Mouse (Mus musculus): ENCODE data around the gene Cebpg. TPM values are rescaled to one million over a fixed set of nuclear protein-coding genes. Genes with fewer than 3 reads are reported as not detected.

The Cebpg gene
- total RNA-seq, 2 experiments from 2014 or later: 27.0 to 31.4 TPM

DNA sequence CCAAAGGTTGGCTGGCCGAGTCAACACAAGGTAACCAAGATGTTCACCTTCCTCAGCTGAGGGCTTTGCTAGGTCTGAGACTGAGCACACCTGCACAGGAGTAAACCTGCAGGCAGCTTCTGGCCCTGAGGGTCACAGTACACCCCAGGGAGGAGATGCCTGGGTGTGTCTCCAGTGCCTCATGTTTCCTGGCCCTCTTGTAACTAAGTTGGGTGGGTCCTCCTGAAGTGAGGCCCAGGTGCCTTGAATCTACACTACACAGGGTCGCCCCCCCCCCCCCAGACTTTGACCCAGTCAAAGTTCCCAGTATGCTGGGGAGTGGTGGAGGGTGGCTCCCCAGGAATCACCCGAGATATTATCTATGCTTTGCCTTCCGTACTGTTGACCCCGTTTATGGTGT is 27.1 kb downstream of the Cebpg start:
- intact Hi-C loops (cut with DNase I): no loop called here
- DNase-seq (ENCODE audit: low spot score in 2 of 2): no peak

DNA sequence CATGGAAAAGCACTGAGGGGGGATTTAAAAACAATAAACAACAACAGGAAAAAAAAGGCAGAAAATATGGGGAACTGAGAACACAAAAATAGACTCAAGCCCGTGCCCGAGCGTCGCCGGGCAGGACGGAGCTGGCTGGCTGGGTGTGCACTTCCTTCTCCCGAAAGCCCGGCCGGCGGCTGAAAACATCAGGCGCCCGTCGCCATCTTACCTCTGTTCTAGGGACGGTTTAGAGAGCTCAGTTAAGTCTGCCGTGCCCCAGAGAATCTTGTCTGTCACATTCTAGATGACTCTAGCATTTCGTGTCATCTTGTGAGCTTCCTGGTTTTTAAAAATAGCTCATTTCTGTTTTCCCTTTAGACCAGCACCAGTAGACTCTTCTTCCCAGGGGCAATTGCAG is 27.8 kb downstream of the Cebpg start:
- intact Hi-C loops (cut with DNase I): no loop called here
- no peak for DNase-seq (ENCODE audit: low spot score in 2 of 2)

- DNase-seq (ENCODE audit: low spot score in 2 of 2): peak in 1 of 2 experiments; percentile 62
- intact Hi-C loops (cut with DNase I): no loop called here
Observed at GRCm38 (mm10) chr7:35027801-35028420, 28.5 kb downstream of the Cebpg start.

- DNase-seq (ENCODE audit: low spot score in 2 of 2): peak; percentile 43 to 51
- intact Hi-C loops (cut with DNase I): loop anchor here (1.0 kb wide), 1 partner anchor 142 kb away; no protein-coding TSS in a partner anchor
Observed at GRCm38 (mm10) chr7:35026838-35027291, 29.5 kb downstream of the Cebpg start.

DNA sequence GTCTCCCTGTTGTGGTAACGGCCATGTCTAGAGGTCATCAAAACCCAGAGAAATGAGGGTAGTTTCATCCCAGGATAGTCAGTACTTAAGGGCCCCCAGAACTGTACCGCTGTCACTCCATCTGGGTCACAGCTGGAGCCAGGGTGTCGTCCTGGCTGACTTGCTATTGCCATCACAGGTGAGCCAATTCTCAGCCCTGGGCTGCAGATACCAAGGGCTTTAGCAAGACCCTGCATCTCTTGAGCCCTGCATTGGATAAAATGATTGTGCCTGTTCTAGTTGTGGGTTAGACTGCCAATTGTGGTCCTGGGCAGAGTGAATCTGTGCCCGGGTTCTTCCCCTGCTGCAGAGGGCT is 30.1 kb downstream of the Cebpg start:
- no peak for DNase-seq (ENCODE audit: low spot score in 2 of 2)
- intact Hi-C loops (cut with DNase I): loop anchor here (1.0 kb wide), 1 partner anchor 143 kb away; no protein-coding TSS in a partner anchor

- intact Hi-C loops (cut with DNase I): loop anchor here (1.0 to 2.0 kb wide), 2 partner anchors 144 to 349 kb away; no protein-coding TSS in a partner anchor
- peak; percentile 84 to 86 for DNase-seq (ENCODE audit: low spot score in 2 of 2)
Observed at GRCm38 (mm10) chr7:35025409-35026275, 30.7 kb downstream of the Cebpg start.

- intact Hi-C loops (cut with DNase I): loop anchor here (2.0 kb wide), 1 partner anchor 348 kb away; no protein-coding TSS in a partner anchor
- no peak for DNase-seq (ENCODE audit: low spot score in 2 of 2)
Observed at GRCm38 (mm10) chr7:35024426-35024825, 31.9 kb downstream of the Cebpg start.

GRCm38 (mm10) chr7:35023251-35023650 is 33.1 kb downstream of the Cebpg start:
- no peak for DNase-seq (ENCODE audit: low spot score in 2 of 2)
- intact Hi-C loops (cut with DNase I): no loop called here

- DNase-seq (ENCODE audit: low spot score in 2 of 2): peak; percentile 34 to 52
- intact Hi-C loops (cut with DNase I): no loop called here
Observed at GRCm38 (mm10) chr7:35021365-35021764, 35.0 kb downstream of the Cebpg start.

- DNase-seq (ENCODE audit: low spot score in 2 of 2): no peak
Observed at GRCm38 (mm10) chr7:35015252-35015651, 41.1 kb downstream of the Cebpg start.

DNA sequence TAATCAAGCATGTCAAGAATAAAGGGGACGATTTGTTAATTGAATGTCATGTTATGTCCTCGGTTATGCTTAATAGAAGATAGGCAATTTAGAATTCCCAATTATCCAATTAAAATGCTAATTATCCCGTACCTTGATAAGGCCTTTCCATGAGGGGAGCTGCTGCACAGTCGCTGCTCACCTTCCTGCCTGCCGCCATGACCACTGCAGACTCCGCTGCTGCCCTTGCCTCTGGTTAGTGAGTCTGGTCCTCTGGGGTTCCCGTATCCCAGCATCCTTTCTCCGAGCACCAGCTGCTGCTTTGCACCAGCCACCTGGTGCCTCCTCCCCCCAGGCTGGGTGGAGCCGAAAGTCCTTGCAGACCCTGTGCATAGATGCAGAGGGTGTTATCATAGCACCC is 43.1 kb downstream of the Cebpg start:
- intact Hi-C loops (cut with DNase I): no loop called here

More at GRCm38 (mm10) chr7:35015252-35015651, 41.1 kb downstream of the Cebpg start:
- intact Hi-C loops (cut with DNase I): no loop called here

DNA sequence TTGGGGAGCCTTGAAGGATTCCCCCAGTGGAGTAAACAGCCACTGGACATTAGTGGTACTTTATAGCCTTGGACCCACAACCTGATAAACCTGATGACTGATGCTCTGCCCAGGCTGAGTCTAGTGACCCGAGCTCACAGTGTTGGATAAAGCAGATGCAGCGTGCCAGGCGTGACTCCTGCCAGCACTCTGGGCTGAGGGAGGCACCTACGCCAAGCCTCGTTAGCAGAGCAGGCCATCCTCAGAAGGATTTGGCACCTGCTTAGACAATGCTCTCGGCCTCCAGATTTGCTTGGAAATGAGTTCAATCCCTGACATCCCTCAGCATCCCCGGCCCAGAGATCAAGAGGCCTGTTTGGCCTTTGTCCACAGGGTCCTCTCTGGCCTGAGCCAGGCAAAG is 49.7 kb downstream of the Cebpg start:
- DNase-seq (ENCODE audit: low spot score in 2 of 2): no peak
- intact Hi-C loops (cut with DNase I): no loop called here

More for the DNA sequence above, 43.1 kb downstream of the Cebpg start:
- DNase-seq (ENCODE audit: low spot score in 2 of 2): no peak

- intact Hi-C loops (cut with DNase I): no loop called here
- no peak for DNase-seq (ENCODE audit: low spot score in 2 of 2)
Observed at GRCm38 (mm10) chr7:35003171-35003737, 53.1 kb downstream of the Cebpg start.

- intact Hi-C loops (cut with DNase I): no loop called here
- DNase-seq (ENCODE audit: low spot score in 2 of 2): peak in 1 of 2 experiments; percentile 52
Observed at GRCm38 (mm10) chr7:35000839-35001238, 55.5 kb downstream of the Cebpg start.

Small RNAs within 50 kb of the gene (microRNA-seq; reads per million reads assigned to microRNA genes)
- 0 reads per million in 2 experiments for gene Gm25033

Other genes starting within 250 kb of the Cebpg start
- 10 to 100 TPM; 16.5 to 24.5 TPM for gene Chst8, start 243.9 kb downstream of the Cebpg start, total RNA-seq (2021)
- 10 to 100 TPM; 27.7 to 31.5 TPM for gene Pepd, start 144.2 kb downstream of the Cebpg start, total RNA-seq (2021)
- gene Cebpa, start 62.7 kb upstream of the Cebpg start, total RNA-seq (2021): 1 to 10 TPM; 6.2 to 7.3 TPM
- 10 to 100 TPM; 45.4 to 48.0 TPM for gene Slc7a10, start 129.8 kb upstream of the Cebpg start, total RNA-seq (2021)
- gene Lrp3, start 158.9 kb upstream of the Cebpg start, total RNA-seq (2021): 10 to 100 TPM; 83.8 to 84.6 TPM

All from left cerebral cortex, postnatal 14 days (tissue).